Mouse (Mus musculus) ES-E14 (cell line): ENCODE measurements around the gene Chac1.

Source experiments
- MAFK ChIP-seq: IDR thresholded peaks from 2 replicates; pipeline ENCODE4 v1.6.1; 2014; ENCODE audit warnings: mild to moderate bottlenecking, low read depth, low read length, inconsistent platforms; ENCODE audit not compliant: insufficient read depth
- ZNF384 ChIP-seq: IDR thresholded peaks from 2 replicates; pipeline ENCODE4 v1.6.1; 2012; ENCODE audit warnings: low read depth, low read length, inconsistent platforms

DNA sequence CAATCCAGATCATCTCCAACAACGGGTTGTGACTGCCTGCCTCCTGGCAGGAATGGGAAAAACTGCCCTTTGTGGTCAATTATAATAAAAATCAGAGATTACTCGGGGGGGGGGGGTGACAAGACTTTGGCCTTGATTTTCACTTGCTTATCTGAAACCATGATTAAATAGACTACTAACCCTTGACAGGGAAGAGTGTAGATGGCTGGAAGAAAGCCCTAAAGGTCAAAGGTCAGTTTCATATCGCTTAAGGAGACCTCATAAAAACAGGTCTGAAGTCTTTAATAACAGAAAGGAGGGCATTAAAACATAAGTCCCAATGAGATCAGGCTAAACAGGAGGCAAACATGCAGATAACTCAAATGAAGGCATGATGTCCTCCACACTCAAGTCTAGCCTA, 16.3 kb downstream of the Chac1 start:
- no peak for TF ChIP-seq MAFK
- TF ChIP-seq ZNF384, result no peak
